Mouse (Mus musculus): ENCODE results near the gene Tbc1d17. TPM values are rescaled to one million over a fixed set of nuclear protein-coding genes. Genes with fewer than 3 reads are reported as not detected.
A peak's percentile ranks its signal among the peaks of the same experiment; 100 is the strongest.

Tbc1d17 gene
- total RNA-seq, 2 experiments from 2014 or later: 42.4 to 53.4 TPM

DNA sequence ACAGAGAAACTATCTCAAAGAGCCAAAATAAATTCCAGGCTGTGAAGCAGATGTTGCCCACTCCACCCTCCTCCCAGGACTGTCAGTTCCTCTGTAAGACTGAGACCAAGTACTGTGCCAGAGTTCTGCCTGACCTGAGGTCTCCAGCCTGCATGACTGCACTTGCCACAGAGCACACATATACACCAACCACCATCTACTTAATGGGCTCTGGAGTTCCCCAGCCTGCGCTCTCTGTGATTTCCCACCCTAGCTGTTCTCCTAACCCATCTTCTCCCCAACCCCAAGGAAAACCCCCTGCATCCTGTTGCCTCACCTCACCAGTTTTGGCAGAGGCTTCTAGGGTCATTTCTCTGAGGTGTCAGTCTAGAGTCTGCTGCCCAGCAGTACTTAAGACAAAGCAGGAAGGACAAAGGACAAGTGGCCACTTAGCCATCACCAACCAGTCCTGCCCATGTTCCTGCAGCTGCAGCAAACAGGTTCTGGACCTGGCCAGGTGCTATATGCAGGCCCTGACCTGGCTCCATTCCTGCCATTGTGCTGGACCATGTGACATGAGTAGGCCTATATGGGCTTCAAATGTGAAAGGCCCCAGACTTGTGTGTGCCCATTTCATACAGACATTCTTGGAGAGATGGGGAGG, 13.4 kb downstream of the Tbc1d17 start:
- intact Hi-C loops (cut with DNase I): no loop called here
- no peak for DNase-seq

DNA sequence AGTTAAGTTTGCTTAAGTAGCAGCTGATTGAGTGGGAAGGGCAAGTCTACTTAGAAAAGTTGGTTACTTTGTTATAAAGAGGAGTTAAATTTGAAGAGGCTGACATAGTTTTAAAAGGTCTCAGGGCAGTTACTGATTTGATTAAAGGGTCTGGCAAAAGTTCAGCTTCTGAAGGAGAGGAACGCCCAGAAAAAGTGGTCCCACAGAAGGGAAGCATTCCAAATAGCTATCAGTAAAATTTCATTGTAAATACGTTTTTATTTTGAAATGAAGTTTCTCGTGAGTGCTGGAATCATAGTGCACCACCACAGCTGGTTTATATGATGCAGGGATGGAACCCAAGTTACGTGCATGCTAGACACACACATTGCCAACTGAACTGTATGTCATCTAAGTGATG, 16.1 kb downstream of the Tbc1d17 start:
- intact Hi-C loops (cut with DNase I): no loop called here
- DNase-seq: no peak

DNA sequence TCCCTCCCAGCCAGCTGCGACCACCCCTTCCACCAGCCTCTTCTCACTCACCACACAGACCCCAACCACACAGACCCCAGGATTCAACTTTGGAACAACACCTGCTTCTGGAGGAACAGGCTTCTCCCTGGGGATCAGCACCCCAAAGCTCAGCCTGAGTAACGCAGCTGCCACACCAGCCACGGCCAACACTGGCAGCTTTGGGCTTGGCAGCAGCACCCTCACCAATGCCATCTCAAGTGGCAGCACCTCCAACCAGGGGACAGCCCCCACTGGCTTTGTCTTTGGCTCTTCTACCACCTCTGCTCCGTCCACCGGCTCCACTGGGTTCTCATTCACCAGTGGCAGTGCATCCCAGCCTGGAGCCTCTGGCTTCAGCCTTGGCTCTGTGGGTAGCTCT, 20.2 kb downstream of the Tbc1d17 start:
- intact Hi-C loops (cut with DNase I): loop anchor here (10.0 kb wide), 1 partner anchor 184 kb away; no protein-coding TSS in a partner anchor
- peak in 1 of 2 experiments; percentile 14 for DNase-seq

DNA sequence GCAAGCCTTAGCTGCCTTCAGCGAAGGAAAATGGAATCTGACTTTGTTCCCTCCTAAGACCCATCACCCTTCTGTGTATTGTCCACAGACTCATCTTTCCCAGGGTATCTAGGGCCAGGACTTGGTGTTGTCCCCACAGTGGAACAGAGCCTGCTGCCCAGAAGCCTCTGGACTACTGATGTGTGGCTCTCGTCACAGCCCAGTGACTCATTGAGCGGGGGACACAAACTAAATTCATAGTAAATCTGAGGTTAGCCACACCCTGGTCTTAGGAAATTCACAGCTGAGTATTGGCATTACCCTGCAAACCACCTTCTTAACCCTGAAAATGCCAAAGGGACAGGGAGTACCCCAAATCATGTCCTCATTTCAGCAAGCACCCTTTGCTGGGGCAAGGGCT, 22.1 kb downstream of the Tbc1d17 start:
- intact Hi-C loops (cut with DNase I): loop anchor here (10.0 kb wide), 1 partner anchor 182 kb away; no protein-coding TSS in a partner anchor
- no peak for DNase-seq

DNA sequence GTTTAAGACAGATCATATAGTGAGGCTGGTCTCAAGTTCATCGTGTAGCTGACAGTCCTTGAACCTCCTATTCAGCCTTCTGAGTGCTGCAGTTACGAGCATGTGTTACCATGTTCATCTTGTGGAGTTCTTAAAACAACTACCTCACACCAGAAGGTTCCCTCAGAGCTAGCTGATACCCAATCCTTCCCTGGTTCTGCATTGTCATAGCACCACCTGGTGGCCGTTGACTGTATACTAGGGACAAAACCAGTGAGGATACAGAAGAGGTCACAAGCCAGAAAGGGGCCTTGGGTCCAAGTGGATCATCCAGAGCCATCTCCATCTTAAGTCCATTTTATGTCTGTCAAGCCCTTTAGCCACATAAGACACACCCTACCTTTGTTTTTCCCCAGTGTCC, 24.0 kb downstream of the Tbc1d17 start:
- intact Hi-C loops (cut with DNase I): loop anchor here (2.0 to 10.0 kb wide), 2 partner anchors 100 to 180 kb away; no protein-coding TSS in a partner anchor
- peak; percentile 54 to 81 for DNase-seq

DNA sequence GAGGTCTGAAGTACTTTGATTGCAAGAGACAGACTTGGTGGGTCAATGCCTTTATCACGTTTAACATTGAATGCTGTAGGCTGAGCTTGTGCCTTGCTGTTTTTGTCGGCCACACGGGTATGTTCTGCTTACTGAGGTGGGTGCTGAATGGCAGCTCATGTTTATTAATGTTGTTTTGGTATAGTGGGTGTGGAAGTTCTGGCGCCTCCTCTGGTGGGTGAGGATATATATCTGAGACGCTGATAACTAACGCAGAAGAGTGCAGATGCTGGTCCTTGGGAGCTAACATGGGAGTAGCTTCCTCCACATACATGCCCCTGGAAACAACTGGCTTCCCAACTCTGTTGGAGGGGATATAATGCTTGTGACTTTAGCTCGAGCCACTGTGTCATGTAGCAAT, 25.5 kb downstream of the Tbc1d17 start:
- intact Hi-C loops (cut with DNase I): loop anchor here (10.0 kb wide), 1 partner anchor 179 kb away; no protein-coding TSS in a partner anchor
- no peak for DNase-seq

DNA sequence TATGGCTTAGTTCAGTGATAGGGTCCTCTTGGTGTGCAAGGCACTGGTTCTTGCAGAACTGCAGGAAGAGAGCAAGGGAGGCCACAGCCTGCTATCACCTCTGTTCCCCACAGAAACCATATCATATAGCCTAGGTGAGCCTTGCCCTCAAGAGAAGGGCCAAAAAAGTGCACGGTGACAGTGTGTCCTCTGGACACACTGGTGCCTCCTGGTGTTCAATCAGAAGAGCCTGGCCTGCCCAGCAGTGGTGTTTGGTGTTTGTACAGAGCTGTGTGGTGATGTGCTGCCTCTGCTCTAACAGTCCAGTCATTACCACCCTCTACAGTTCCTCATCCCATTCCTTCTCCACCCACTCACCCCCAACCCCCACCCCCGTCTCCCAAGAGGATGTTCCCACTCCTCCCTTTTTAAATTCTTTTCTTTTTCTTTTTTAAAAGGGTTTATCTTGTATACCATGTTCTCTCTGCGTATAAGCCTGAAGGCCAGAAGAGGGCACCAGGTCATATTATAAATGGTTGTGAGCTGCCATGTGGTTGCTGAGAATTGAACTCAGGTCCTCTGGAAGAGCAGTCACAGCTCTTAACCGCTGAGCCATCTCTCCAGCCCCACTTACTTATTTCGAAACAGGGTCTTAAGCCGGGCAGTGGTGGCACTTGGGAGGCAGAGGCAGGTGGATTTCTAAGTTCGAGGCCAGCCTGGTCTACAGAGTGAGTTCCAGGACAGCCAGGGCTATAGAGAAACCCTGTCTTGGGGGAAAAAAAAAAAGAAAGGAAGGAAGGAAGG, 27.0 kb downstream of the Tbc1d17 start:
- intact Hi-C loops (cut with DNase I): loop anchor here (10.0 kb wide), 1 partner anchor 177 kb away; no protein-coding TSS in a partner anchor
- no peak for DNase-seq

DNA sequence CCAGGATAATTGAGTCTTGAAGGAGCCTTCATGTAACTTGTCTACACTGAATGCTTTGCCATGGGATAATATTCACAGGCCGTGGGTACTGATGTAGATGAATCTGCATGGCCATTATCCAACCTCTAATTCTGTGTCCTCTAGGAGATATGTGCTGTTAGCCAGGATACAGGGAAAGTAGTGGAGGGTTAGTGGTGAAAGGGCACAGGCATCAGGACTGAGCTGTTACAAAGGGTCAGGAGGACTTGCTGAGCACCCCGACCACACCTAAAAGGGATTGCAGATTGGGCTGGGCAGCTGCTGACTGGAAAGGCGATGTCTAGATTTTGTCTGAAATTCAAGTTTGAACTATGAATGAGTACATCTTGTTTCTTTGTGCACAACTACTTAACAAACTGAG, 28.4 kb downstream of the Tbc1d17 start:
- intact Hi-C loops (cut with DNase I): loop anchor here (10.0 kb wide), 1 partner anchor 176 kb away; no protein-coding TSS in a partner anchor
- no peak for DNase-seq

DNA sequence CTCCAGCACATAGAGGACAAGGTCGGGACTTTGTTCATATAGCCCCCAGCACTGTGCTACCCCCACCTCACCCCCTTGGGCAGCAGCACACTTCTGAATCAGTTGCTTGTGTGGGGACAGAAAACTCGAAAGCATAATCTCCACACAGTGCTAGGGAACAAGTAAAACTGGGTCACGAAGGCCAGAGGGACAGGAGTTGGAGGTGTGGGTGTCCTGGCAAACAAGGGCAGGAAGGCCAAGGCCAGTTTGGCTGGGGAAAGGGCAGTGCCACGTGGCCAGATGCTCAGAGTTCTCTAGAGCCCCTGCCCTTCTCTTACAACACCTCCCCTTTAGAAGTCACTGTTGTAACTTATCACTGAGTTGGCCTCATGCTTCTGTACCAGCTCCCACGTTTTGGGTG, 29.0 kb downstream of the Tbc1d17 start:
- intact Hi-C loops (cut with DNase I): loop anchor here (10.0 kb wide), 1 partner anchor 175 kb away; no protein-coding TSS in a partner anchor
- DNase-seq: peak in 1 of 2 experiments; percentile 13

DNA sequence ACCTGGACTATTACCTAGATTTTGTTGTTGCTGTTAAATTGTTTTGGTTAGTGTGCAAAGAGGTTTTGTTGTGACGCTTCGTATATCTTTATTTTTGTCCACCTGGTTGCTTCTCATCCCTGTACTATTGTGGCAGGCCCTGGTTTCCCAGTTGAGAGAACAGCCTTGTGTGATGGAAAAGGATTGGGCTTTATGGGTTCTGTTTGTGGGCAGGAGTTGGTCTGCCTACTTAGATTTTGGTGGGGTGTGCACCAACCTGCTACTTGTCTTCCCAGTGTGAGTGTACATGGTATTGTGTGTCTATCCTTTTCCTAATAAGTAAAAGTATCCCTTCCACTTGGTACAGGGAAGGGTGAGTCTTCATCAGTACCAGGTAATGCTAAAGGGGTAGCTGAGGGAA, 29.5 kb downstream of the Tbc1d17 start:
- intact Hi-C loops (cut with DNase I): no loop called here
- DNase-seq: no peak

DNA sequence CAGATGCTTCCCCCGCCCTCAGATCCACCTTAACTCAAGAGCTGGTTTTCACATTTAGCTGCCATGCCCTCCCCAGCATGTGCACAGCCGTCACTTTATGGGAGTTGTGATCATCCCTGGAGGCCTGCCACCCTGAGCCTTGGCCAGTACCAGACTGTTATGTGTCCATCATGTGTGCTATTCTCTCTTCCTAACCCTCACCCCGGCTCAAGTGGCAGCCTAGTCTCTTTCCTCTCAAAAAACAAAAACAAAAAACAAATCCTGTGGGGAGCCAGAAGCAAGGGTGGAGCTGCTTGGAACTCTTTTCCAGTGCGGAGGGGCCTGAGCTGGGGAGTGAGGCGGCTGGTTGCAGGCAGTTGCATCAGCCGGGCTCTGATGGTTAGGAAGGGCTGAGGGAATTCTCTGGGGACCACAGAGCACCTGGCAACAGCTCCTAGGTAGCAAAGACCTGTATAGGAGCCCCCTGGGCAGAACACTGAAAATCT, 30.1 kb downstream of the Tbc1d17 start:
- intact Hi-C loops (cut with DNase I): no loop called here
- DNase-seq: peak; percentile 67 to 75

DNA sequence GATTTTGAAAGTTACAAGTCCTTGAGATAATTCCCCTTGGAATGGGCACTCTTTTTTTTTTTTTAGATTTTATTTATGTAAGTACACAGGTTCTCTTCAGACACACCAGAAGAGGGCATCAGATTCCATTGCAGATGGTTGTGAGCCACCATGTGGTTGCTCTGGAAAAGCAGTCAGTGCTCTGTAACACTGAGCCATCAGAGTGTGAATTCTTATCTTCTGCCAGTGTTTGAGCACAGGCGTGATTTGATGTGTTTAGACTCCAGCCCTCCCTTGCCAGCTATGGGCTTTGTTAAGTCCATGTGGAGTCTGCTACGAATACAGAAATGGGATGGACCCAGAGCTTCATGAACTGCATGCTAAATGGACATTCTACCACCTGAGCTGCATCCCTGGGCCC, 30.7 kb downstream of the Tbc1d17 start:
- intact Hi-C loops (cut with DNase I): no loop called here

DNA sequence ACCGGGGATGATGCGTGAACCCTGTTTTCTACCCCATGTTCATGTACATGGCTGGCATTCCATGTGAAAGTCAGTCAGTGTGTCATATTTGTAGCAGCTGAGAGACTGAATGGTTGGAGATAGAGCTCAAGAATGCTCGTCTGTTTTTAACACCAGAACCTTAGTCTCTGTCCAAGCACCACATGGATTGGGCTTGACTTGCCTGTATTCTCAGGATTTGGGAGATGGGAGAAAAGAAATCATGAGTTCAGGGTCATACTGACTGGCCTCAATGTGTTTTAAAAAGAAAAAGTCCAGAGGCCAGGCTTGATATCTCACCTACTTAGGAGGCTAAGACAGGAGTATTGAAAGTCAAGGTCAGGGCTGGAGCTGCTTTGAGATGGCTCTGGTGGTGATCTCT, 31.4 kb downstream of the Tbc1d17 start:
- no peak for DNase-seq
- intact Hi-C loops (cut with DNase I): no loop called here

More for the DNA sequence above, 30.7 kb downstream of the Tbc1d17 start:
- DNase-seq: no peak

DNA sequence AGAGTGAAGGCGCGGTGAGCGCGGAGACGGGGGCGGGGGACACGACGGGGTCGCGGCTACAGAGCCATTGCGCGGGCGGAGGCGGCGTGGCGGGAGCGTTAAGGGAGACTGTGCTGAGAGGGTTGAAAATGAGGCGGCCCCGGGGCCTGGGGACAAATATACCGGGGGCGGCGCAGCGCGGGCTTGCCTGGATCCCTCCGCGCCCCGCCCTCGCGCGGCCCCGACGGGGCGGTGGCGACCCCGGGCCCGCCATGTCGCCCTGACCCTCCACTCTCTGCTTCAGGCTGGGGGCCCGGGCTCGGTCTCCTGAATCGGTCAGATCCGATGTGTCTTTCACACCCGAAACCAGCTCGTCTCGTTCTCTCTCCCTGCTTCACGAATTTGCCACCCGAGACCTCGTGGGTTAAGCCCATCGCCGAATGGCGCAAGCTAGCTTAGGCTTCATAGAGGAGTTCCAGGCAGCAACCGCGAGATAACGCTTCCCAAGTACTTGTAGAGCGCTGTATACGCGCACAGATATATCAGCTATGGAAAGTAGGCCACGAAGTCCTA, 32.3 kb downstream of the Tbc1d17 start, which contains the start of gene Atf5:
Gene Atf5, minus strand, starts transcription at position 189 of the 552 bp plus-strand sequence.
- intact Hi-C loops (cut with DNase I): no loop called here
- DNase-seq: peak; percentile 70 to 75

DNA sequence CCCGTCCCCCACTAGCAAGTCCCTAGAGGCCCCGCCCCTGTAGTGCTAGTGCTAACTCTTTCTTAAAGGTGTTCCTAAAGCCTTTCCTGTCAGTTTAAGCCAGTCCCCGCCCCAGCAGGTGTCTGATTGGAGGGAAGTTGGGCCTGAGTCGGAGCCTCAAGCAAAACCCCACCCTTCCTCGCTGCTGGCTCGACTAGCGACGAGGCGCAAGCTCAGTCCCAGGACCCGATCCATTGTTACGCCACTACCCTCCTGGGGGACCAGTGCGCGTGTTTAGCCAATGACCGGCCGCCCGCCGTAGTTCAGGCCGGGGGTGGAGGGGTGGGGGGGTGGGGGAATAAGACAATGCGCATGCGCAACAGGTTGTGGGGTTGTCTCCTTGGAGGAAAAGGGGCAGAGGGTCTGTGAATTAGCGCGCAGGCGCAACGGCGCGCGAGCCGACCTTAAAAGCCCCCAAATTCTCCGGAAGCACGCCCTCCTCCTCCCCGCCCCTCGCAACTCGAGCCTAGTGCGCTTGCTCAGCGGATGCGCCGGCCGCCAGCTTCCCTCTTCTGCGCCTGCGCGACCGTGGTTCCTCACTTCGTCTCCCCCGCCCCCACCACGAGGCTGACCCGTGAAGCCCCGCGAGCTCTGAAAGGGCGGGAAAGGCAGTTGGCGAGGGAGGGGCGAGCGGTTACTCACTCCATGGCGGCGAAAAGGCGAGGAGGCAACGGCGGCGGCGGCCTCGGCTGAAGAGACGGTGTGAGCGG, 33.0 kb downstream of the Tbc1d17 start, which contains the start of the genes Nup62 and Il4i1:
Gene Nup62, plus strand, starts transcription at position 368 of the 749 bp plus-strand sequence.
Gene Il4i1, plus strand, starts transcription at position 667 of the 749 bp plus-strand sequence.
- peak; percentile 98 for DNase-seq
- intact Hi-C loops (cut with DNase I): no loop called here

DNA sequence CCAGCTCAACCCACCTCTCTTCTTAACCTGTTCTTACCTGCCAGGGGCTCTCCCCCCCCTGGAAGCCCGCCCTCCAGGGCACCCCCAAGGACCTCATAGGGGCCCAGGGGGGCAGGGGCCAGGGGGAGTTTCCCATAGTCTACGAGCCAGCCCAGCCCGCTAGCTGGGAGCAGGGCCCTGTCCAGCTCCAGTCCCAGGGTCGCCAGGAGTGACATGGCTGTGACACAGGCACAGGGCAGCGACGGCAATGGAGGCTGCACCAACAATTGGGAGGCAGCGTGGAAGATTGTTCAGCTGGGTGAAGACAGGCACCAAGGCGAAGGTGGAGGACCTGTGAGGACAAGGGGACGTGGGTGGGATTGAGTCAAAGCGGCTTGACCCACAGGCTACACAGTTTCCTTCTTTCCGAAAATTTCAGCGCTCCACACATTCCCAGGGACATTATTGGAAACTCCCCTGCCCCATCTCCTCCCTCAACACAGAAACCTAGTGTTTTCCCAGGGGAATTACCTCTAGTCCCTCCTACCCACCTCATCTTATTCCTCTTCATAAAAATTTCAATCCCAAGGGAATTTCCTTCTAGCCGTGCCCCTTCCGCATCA, 33.8 kb downstream of the Tbc1d17 start:
- intact Hi-C loops (cut with DNase I): loop anchor here (5.0 kb wide), 1 partner anchor 58 kb away; no protein-coding TSS in a partner anchor
- DNase-seq: no peak

DNA sequence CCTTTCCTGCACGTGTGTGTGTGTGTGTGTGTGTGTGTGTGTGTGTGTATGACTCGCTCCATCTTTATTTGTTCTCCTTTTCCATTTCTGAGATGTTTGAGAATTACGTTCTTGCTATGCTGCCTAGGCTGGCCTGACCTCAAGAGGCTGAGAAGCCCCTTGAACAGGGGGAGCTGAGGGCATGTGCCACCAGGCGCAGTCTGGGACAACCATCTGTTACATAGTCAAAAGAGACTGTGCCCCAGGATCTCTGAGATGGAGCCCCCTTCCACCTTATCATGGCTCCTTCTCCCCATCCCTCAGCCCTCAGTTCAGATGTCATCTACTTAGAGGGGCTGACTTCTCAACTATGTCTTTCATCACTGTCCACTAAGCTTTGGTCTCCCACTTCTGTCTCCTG, 34.5 kb downstream of the Tbc1d17 start:
- DNase-seq: no peak
- intact Hi-C loops (cut with DNase I): loop anchor here (5.0 kb wide), 1 partner anchor 57 kb away; no protein-coding TSS in a partner anchor

DNA sequence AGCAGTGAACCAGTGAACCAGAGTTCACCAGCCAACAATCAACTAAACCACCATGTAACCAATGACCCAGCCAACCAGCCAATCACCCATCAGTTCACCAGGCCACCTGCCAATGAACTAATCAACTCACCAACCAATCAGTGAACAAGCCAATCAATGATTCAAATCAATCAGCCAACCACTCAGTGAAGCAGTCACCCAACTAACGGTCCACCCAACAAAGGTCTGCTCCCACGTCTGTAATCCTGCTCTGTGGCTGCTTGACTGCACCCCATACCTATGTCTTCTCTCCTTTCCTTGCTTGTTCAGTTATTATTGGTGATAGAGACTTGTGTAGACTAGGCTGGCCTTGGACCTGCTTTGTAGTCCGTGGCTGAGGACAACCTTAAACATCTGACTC, 34.9 kb downstream of the Tbc1d17 start:
- intact Hi-C loops (cut with DNase I): loop anchor here (5.0 kb wide), 1 partner anchor 57 kb away; no protein-coding TSS in a partner anchor
- DNase-seq: no peak

DNA sequence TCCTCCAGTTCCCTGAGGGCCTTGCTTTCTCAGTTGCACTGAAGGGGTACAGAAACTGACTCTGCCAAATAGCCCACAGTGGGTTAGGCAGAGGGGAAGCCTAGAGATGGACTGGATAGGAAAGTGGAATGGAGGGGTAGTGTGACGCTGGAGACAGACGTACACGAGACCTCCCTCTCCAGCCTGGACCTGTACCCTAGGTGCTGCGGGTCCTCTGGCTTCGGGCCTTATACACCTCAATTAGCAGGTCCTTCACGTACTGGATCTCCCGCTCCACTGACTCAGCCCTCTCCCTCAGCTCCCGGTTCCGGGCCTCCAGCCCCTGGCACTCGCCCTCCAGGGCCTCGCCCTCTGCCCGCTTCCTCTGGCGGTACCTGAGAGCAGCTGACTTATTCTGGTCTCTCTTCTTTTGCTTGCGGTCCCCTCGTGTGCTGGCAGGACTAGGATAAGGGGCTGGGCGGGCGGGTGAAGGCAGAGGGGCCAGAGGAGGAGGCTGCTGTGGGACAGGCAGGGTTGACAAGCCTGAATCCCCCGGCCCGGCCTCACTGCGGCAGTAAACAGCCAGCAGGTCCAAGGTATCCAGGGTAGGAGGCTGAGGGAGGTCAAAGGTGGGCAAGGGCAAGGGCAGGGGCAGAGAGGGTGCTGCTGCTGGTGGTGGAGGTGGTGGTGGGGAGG, 36.1 kb downstream of the Tbc1d17 start:
- DNase-seq: no peak
- intact Hi-C loops (cut with DNase I): loop anchor here (5.0 kb wide), 1 partner anchor 55 kb away; no protein-coding TSS in a partner anchor

All from gastrocnemius, postnatal 36 days (tissue).